Mouse (Mus musculus): ENCODE results near the gene Prr5l. TPM values are rescaled to one million over a fixed set of nuclear protein-coding genes. Genes with fewer than 3 reads are reported as not detected.
"Not testable (repeated sequence)": the region's sequence is repeated elsewhere in the genome, so short reads cannot be mapped to it uniquely, and the experiment has no call there.

Gene Prr5l
- polyA plus RNA-seq, 1 experiment from 2014 or later: 3.8 TPM

- ATAC-seq (no peak), DNase-seq (ENCODE audit: low read depth, low spot score) (no peak)
- TF ChIP-seq CTCF (IDR thresholded peaks at IDR 0.05): no peak
- no peaks in the 10 kb centered on the region for H3K27me3 ChIP-seq
- in situ Hi-C loops (cut with MboI; ENCODE audit: low pct_unique_long_range_greater_than_20kb): no loop called here
- POLR2A ChIA-PET: no interaction called here
- CTCF ChIA-PET: no interaction called here
These were observed 128.4 kb downstream of the Prr5l start for GRCm38 (mm10) chr2:101754428-101754827.

DNA sequence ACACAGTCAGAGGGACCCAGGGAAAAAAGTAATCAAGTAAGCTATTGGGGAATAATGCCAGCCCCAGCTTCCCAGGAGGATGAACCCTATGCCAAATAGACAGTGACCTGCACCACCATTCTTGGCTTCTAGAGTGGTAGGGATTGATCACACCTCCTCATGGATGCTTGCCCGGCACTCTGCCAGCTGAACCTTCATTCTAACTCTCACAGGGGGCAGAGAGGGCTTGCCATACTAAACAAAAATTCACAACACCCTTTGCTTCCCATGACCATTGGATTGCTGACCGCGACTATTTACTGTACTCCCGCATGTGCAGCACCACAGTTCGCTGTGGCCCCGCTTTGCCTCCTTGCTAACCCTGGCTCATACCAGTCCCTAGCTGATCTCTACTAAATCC, 129.8 kb downstream of the Prr5l start:
- H3K27me3 ChIP-seq: no peaks in the 10 kb centered on the region
- DNase-seq (ENCODE audit: low read depth, low spot score) (no peak), ATAC-seq (no peak)
- POLR2A ChIA-PET: no interaction called here
- in situ Hi-C loops (cut with MboI; ENCODE audit: low pct_unique_long_range_greater_than_20kb): no loop called here
- TF ChIP-seq CTCF (IDR thresholded peaks at IDR 0.05): no peak
- CTCF ChIA-PET: interaction anchor here (1.1 kb wide), 1 partner anchor 27 kb away, joined by 4 read pairs; no protein-coding TSS in a partner anchor

- no peak for ATAC-seq
- DNase-seq (ENCODE audit: low read depth, low spot score): no peak
- in situ Hi-C loops (cut with MboI; ENCODE audit: low pct_unique_long_range_greater_than_20kb): no loop called here
These were observed 130.4 kb downstream of the Prr5l start for GRCm38 (mm10) chr2:101752402-101752801.

GRCm38 (mm10) chr2:101751236-101751922, 131.4 kb downstream of the Prr5l start:
- peak; percentile 89 for ATAC-seq
- CTCF ChIA-PET: interaction anchor here (1.1 to 1.5 kb wide), 3 partner anchors 12 to 35 kb away, joined by 3 to 5 read pairs (median 4); no protein-coding TSS in a partner anchor
- in situ Hi-C loops (cut with MboI; ENCODE audit: low pct_unique_long_range_greater_than_20kb): no loop called here
- DNase-seq (ENCODE audit: low read depth, low spot score): no peak
- POLR2A ChIA-PET: interaction anchor here (0.7 kb wide), 1 partner anchor 18 kb away, joined by 4 read pairs; no protein-coding TSS in a partner anchor
- TF ChIP-seq CTCF (IDR thresholded peaks at IDR 0.05): no peak
- no peaks in the 10 kb centered on the region for H3K27me3 ChIP-seq

More at GRCm38 (mm10) chr2:101752402-101752801, 130.4 kb downstream of the Prr5l start:
- TF ChIP-seq CTCF (IDR thresholded peaks at IDR 0.05): no peak
- ChIA-PET POLR2A (no interaction called here), CTCF (interaction anchor here (1.1 kb wide), 1 partner anchor 26 kb away, joined by 4 read pairs; no protein-coding TSS in a partner anchor)
- no peaks in the 10 kb centered on the region for H3K27me3 ChIP-seq

- ATAC-seq: peak; percentile 48
- in situ Hi-C loops (cut with MboI; ENCODE audit: low pct_unique_long_range_greater_than_20kb): no loop called here
- DNase-seq (ENCODE audit: low read depth, low spot score): no peak
- H3K27me3 ChIP-seq: no peaks in the 10 kb centered on the region
- CTCF ChIA-PET: interaction anchor here (1.0 kb wide), 1 partner anchor 121 kb away, joined by 3 read pairs; no protein-coding TSS in a partner anchor
- POLR2A ChIA-PET: no interaction called here
- TF ChIP-seq CTCF (IDR thresholded peaks at IDR 0.05): no peak
These were observed 136.3 kb downstream of the Prr5l start for GRCm38 (mm10) chr2:101746537-101746936.

DNA sequence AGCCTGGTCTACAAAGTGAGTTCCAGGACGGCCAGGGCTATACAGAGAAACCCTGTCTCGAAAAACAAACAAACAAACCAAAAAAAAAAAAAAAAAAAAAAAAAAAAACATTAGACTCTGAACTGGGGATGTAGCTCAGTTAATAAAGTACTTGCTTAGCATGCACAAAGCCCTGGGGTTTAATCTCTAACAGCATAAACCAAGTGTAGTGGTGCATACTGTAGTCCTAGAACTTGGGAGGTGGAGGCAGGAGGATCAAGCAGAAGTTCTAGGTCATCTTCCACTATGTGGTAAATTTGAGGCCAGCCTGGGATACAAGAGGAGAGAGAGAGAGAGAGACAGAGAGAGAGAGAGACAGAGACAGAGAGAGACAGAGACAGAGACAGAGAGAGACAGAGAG, 137.2 kb downstream of the Prr5l start:
- POLR2A ChIA-PET; in situ Hi-C loops (cut with MboI; ENCODE audit: low pct_unique_long_range_greater_than_20kb); DNase-seq (ENCODE audit: low read depth, low spot score); ATAC-seq; H3K27me3 ChIP-seq: not testable (repeated sequence)
- CTCF ChIA-PET: interaction anchor here (1.0 kb wide), 1 partner anchor 122 kb away, joined by 3 read pairs; no protein-coding TSS in a partner anchor

- no peaks in the 10 kb centered on the region for H3K27me3 ChIP-seq
- POLR2A ChIA-PET: no interaction called here
- DNase-seq (ENCODE audit: low read depth, low spot score) (no peak), ATAC-seq (no peak)
- in situ Hi-C loops (cut with MboI; ENCODE audit: low pct_unique_long_range_greater_than_20kb): no loop called here
- CTCF ChIA-PET: interaction anchor here (0.8 kb wide), 1 partner anchor 8 kb away, joined by 3 read pairs; no protein-coding TSS in a partner anchor
- no peak for TF ChIP-seq CTCF (IDR thresholded peaks at IDR 0.05)
These were observed 140.6 kb downstream of the Prr5l start for GRCm38 (mm10) chr2:101742072-101742860.

GRCm38 (mm10) chr2:101741653-101742052, 141.2 kb downstream of the Prr5l start:
- ChIA-PET CTCF (no interaction called here), POLR2A (no interaction called here)
- DNase-seq (ENCODE audit: low read depth, low spot score): no peak
- in situ Hi-C loops (cut with MboI; ENCODE audit: low pct_unique_long_range_greater_than_20kb): no loop called here
- no peaks in the 10 kb centered on the region for H3K27me3 ChIP-seq
- ATAC-seq: no peak
- no peak for TF ChIP-seq CTCF (IDR thresholded peaks at IDR 0.05)

DNA sequence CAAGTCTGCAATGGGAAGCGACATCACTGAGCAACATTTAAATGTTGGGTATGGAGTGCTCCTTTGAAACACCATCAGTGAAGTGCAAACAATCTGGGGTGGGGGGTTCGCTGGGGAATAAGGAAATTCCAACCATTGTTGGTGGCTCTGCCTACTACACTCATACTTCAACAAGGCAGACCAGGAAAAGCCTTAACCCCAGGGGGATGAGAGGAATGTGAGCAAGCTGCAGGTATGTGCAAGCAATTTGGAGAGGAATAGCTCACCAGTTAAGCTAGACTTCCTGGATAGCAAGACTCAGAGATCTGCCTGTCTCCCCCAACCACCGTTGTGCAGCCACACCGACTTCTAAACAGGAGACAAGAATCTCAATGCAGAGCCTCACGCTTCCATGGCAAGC, 142.9 kb downstream of the Prr5l start:
- H3K27me3 ChIP-seq: no peaks in the 10 kb centered on the region
- in situ Hi-C loops (cut with MboI; ENCODE audit: low pct_unique_long_range_greater_than_20kb): no loop called here
- no peak for TF ChIP-seq CTCF (IDR thresholded peaks at IDR 0.05)
- DNase-seq (ENCODE audit: low read depth, low spot score) (no peak), ATAC-seq (peak; percentile 76)
- CTCF ChIA-PET: no interaction called here
- POLR2A ChIA-PET: no interaction called here

DNA sequence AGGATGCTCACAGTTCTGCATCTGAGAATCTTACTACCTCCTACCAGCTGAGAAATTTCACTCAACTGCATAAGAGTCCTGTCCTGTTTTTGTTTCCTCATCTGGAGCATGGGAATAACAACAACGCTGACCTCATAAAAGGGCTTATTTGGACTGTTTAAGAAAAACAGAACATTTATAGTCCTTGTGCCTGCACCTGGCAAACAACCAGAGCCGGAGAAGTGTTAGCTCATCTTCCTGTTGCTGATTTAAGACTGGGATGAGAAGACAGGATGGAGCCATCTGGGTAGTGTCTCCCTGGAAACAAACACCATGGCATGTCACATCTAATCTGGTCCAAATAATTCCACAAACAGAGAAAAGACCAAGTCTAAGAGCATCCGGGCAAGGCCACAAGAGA, 149.3 kb downstream of the Prr5l start:
- POLR2A ChIA-PET: interaction anchor here (0.6 kb wide), 1 partner anchor 22 kb away, joined by 7 read pairs; no protein-coding TSS in a partner anchor
- no peak for DNase-seq (ENCODE audit: low read depth, low spot score)

GRCm38 (mm10) chr2:101732777-101733210, 150.0 kb downstream of the Prr5l start:
- no peaks in the 10 kb centered on the region for H3K27me3 ChIP-seq
- in situ Hi-C loops (cut with MboI; ENCODE audit: low pct_unique_long_range_greater_than_20kb): no loop called here
- CTCF ChIA-PET: interaction anchor here (1.3 kb wide), 1 partner anchor 11 kb away, joined by 3 read pairs; no protein-coding TSS in a partner anchor
- POLR2A ChIA-PET: no interaction called here
- ATAC-seq: no peak
- no peak for TF ChIP-seq CTCF (IDR thresholded peaks at IDR 0.05)
- DNase-seq (ENCODE audit: low read depth, low spot score): no peak

More for the DNA sequence above, 149.3 kb downstream of the Prr5l start:
- CTCF ChIA-PET: interaction anchor here (1.3 kb wide), 1 partner anchor 11 kb away, joined by 3 read pairs; no protein-coding TSS in a partner anchor
- H3K27me3 ChIP-seq: no peaks in the 10 kb centered on the region
- no peak for ATAC-seq
- no peak for TF ChIP-seq CTCF (IDR thresholded peaks at IDR 0.05)
- in situ Hi-C loops (cut with MboI; ENCODE audit: low pct_unique_long_range_greater_than_20kb): no loop called here
